Mouse (Mus musculus): ENCODE measurements at regions not wholly inside any gene's neighbourhood (a gene's known extent, or its start where the extent isn't known, plus 50 kb on each side); places are given as distances from the start of the nearest gene placed in this dataset.

GRCm38 (mm10) chr14:24586982-24587672, 100.2 kb downstream of the Rps24 start:
- TF ChIP-seq CTCF (IDR thresholded peaks at IDR 0.05; ENCODE audit: insufficient read depth, low read length), result no peak
- TF ChIP-seq POLR2A (IDR thresholded peaks at IDR 0.05; ENCODE audit: borderline replicate concordance, extremely low read depth, low read depth, low read length), result no peak

Measured in lung, adult 2 months (tissue).